11 mouse cellular contexts compared by ENCODE assay signal in genomic region chr15:99127851-99128522, GRCm38 (mm10). TPM values are rescaled to one million over a fixed set of nuclear protein-coding genes. Genes with fewer than 3 reads are reported as not detected.
DNase-seq lines count a peak whose midpoint lies in the region; ATAC-seq and TF ChIP-seq lines count a peak whose summit lies in the region.
"Had no signal": no experiment of that assay in that cellular context is flagged by ENCODE, and none has a peak within 500 bp of the region (broad histone marks: within the 10 kb centered on the region; RNA-seq: fewer than 3 reads in every experiment).

No protein-coding gene starts in this region.

- WGBS in kidney, postnatal 0 days = 64% methylated on average over 6 of the region's 6 CpGs
- WGBS in forebrain, embryonic 14.5 days = 60% methylated on average over 6 of the region's 6 CpGs
- WGBS in stomach, embryonic 15.5 days = 58% methylated on average over 6 of the region's 6 CpGs

- H3K27me3 ChIP-seq in kidney, postnatal 0 days (ENCODE audit: insufficient read depth, low read length) = no peaks in the 10 kb centered on the region
- H3K27me3 ChIP-seq in forebrain, embryonic 14.5 days (replicated peaks; ENCODE audit: control insufficient read depth, insufficient read depth, low read length) = no peaks in the 10 kb centered on the region
- H3K27me3 ChIP-seq in stomach, embryonic 15.5 days (replicated peaks) = no peaks in the 10 kb centered on the region

- peak overlapping the region; percentile 62; the same call in 1 of the 2 replicates for H3K4me3 ChIP-seq in kidney, postnatal 0 days (replicated peaks; ENCODE audit: low read depth, low read length)
- peak overlapping the region; percentile 55 for H3K4me3 ChIP-seq in forebrain, embryonic 14.5 days (ENCODE audit: low read depth, low read length)
- H3K4me3 ChIP-seq in stomach, embryonic 15.5 days (replicated peaks) = peak overlapping the region; percentile 87; the same call in 1 of the 2 replicates

- no peak overlapping the region for H3K9ac ChIP-seq in kidney, postnatal 0 days (ENCODE audit: low read depth, low read length)
- peak overlapping the region; percentile 72 for H3K9ac ChIP-seq in forebrain, embryonic 14.5 days (ENCODE audit: low read length)
- no peak overlapping the region for H3K9ac ChIP-seq in stomach, embryonic 15.5 days

- no peak for TF ChIP-seq CTCF in kidney, postnatal 0 days (IDR thresholded peaks at IDR 0.05; ENCODE audit: low read depth)

- H3K9me3 ChIP-seq in kidney, postnatal 0 days (replicated peaks; ENCODE audit: low read length) = no peaks in the 10 kb centered on the region
- H3K9me3 ChIP-seq in forebrain, embryonic 14.5 days (replicated peaks; ENCODE audit: control insufficient read depth, low read length) = no peaks in the 10 kb centered on the region
- H3K9me3 ChIP-seq in stomach, embryonic 15.5 days = no peaks in the 10 kb centered on the region

- no peak overlapping the region for H3K27ac ChIP-seq in kidney, postnatal 0 days
- H3K27ac ChIP-seq in forebrain, embryonic 14.5 days (ENCODE audit: low read depth, low read length) = no peak overlapping the region
- no peak overlapping the region for H3K27ac ChIP-seq in stomach, embryonic 15.5 days

- peak overlapping the region; percentile 67 for H3K4me2 ChIP-seq in kidney, postnatal 0 days (ENCODE audit: low read length)
- peak overlapping the region; percentile 73 for H3K4me2 ChIP-seq in forebrain, embryonic 14.5 days (ENCODE audit: low read length)
- peak overlapping the region; percentile 64 for H3K4me2 ChIP-seq in stomach, embryonic 15.5 days

- peaks cover 13% of the 10 kb centered on the region; the same call in 1 of the 2 replicates for H3K4me1 ChIP-seq in kidney, postnatal 0 days (replicated peaks; ENCODE audit: insufficient read depth, low read length)
- H3K4me1 ChIP-seq in forebrain, embryonic 14.5 days (ENCODE audit: control insufficient read depth, insufficient read depth, low read length) = peaks cover 21% of the 10 kb centered on the region
- H3K4me1 ChIP-seq in stomach, embryonic 15.5 days = peaks cover 20% of the 10 kb centered on the region

- no peak for ATAC-seq in kidney, postnatal 0 days (replicated peaks; ENCODE audit: low FRiP score, low read depth)
- no peak for ATAC-seq in forebrain, embryonic 14.5 days
- no peak for ATAC-seq in stomach, embryonic 15.5 days (ENCODE audit: insufficient read depth, low FRiP score, low read depth)

- H3K36me3 ChIP-seq in kidney, postnatal 0 days (ENCODE audit: insufficient read depth, low read length) = no peaks in the 10 kb centered on the region
- H3K36me3 ChIP-seq in forebrain, embryonic 14.5 days (ENCODE audit: control insufficient read depth, insufficient read depth, low read length) = 0 out of 2 replicates have a peak, but pooled peaks cover 3% of the 10 kb centered on the region
- no peaks in the 10 kb centered on the region for H3K36me3 ChIP-seq in stomach, embryonic 15.5 days

- DNase-seq in kidney, postnatal 0 days (ENCODE audit: low spot score) = no peak
- no peak for DNase-seq in kidney, postnatal 36 days
- DNase-seq in forebrain, embryonic 14.5 days (ENCODE audit: low spot score) = no peak
- DNase-seq in liver = peak; percentile 36
- no peak for DNase-seq in layer of hippocampus, postnatal 25 days (ENCODE audit: extremely low spot score in 1 of 2, low spot score in 1 of 2)
- no peak for DNase-seq in layer of hippocampus, adult 8-10 months (ENCODE audit: low spot score in 2 of 2)
- DNase-seq in spleen, postnatal 10 days (ENCODE audit: low spot score in 2 of 2) = no peak
- DNase-seq: lung, postnatal 36 days had no signal

RNA-seq across cellular contexts. Expression of gene Spats2, which starts 2.3 kb away (rescaled TPM):
- polyA plus RNA-seq in kidney, postnatal 0 days (2015; fragmentation: Nextera tagmentation; extraction: Ambion mirVana) = 33.5 and 34.6 TPM in 2 replicates
- polyA plus RNA-seq in forebrain, embryonic 14.5 days (2014; fragmentation: Nextera tagmentation; extraction: Ambion mirVana) = 38.6 and 39.0 TPM in 2 replicates
- polyA plus RNA-seq in stomach, embryonic 15.5 days (2015; fragmentation: Nextera tagmentation; extraction: Ambion mirVana) = 28.3 and 32.1 TPM in 2 replicates
- total RNA-seq in layer of hippocampus, postnatal 25 days (2021) = 10 to 100 TPM; 30.9 to 35.3 TPM
- 10 to 100 TPM; 29.6 to 31.8 (median 30.0) TPM for total RNA-seq in layer of hippocampus, adult 8-10 months (2022)

RNA-seq across cellular contexts. Expression of gene Dnajc22, which starts 35.0 kb away (rescaled TPM):
- polyA plus RNA-seq in kidney, postnatal 0 days (2015; fragmentation: Nextera tagmentation; extraction: Ambion mirVana) = 8.8 TPM in 2 replicates
- polyA plus RNA-seq in forebrain, embryonic 14.5 days (2014; fragmentation: Nextera tagmentation; extraction: Ambion mirVana) = 0.14 and 0.36 TPM in 2 replicates
- 18.6 and 23.0 TPM in 2 replicates for polyA plus RNA-seq in stomach, embryonic 15.5 days (2015; fragmentation: Nextera tagmentation; extraction: Ambion mirVana)
- under 1 TPM; 0.17 to 0.47 TPM for total RNA-seq in layer of hippocampus, postnatal 25 days (2021)
- total RNA-seq in layer of hippocampus, adult 8-10 months (2022) = under 1 TPM in 3 of 4 experiments, not detected in 1; 0.31 to 0.39 (median 0.34) TPM
- total RNA-seq: gastrocnemius, postnatal 4 days had no signal

RNA-seq across cellular contexts. Expression of gene C1ql4, which starts 40.4 kb away (rescaled TPM):
- 1.3 TPM in 2 replicates for polyA plus RNA-seq in kidney, postnatal 0 days (2015; fragmentation: Nextera tagmentation; extraction: Ambion mirVana)
- polyA plus RNA-seq in forebrain, embryonic 14.5 days (2014; fragmentation: Nextera tagmentation; extraction: Ambion mirVana) = not detected in 2 replicates
- 0.09 TPM in 1 of 2 replicates, not detected in the other for polyA plus RNA-seq in stomach, embryonic 15.5 days (2015; fragmentation: Nextera tagmentation; extraction: Ambion mirVana)
- not detected for total RNA-seq in layer of hippocampus, postnatal 25 days (2021)
- total RNA-seq in layer of hippocampus, adult 8-10 months (2022) = under 1 TPM in 1 of 4 experiments, not detected in 3; 0.21 TPM
- total RNA-seq: gastrocnemius, postnatal 4 days had no signal
- polyA plus RNA-seq: small intestine, adult 2 months had no signal

RNA-seq across cellular contexts. Expression of gene Troap, which starts 53.6 kb away (rescaled TPM):
- polyA plus RNA-seq in kidney, postnatal 0 days (2015; fragmentation: Nextera tagmentation; extraction: Ambion mirVana) = 11.4 and 11.5 TPM in 2 replicates
- polyA plus RNA-seq in forebrain, embryonic 14.5 days (2014; fragmentation: Nextera tagmentation; extraction: Ambion mirVana) = 11.0 and 13.6 TPM in 2 replicates
- polyA plus RNA-seq in stomach, embryonic 15.5 days (2015; fragmentation: Nextera tagmentation; extraction: Ambion mirVana) = 24.6 and 29.2 TPM in 2 replicates
- under 1 TPM; 0.63 to 0.69 TPM for total RNA-seq in layer of hippocampus, postnatal 25 days (2021)
- under 1 TPM; 0.33 to 0.66 (median 0.46) TPM for total RNA-seq in layer of hippocampus, adult 8-10 months (2022)
